Mouse (Mus musculus) MEL-GATA-1-ER (cell line): ENCODE measurements around the gene Rtp1.

Experiments
- DNase-seq: peaks from one replicate; pipeline ENCODE4 v3.0.0-alpha.2; 2012; ENCODE audit warnings: low read depth; ENCODE audit errors: extremely low read depth

The Rtp1 gene

DNA sequence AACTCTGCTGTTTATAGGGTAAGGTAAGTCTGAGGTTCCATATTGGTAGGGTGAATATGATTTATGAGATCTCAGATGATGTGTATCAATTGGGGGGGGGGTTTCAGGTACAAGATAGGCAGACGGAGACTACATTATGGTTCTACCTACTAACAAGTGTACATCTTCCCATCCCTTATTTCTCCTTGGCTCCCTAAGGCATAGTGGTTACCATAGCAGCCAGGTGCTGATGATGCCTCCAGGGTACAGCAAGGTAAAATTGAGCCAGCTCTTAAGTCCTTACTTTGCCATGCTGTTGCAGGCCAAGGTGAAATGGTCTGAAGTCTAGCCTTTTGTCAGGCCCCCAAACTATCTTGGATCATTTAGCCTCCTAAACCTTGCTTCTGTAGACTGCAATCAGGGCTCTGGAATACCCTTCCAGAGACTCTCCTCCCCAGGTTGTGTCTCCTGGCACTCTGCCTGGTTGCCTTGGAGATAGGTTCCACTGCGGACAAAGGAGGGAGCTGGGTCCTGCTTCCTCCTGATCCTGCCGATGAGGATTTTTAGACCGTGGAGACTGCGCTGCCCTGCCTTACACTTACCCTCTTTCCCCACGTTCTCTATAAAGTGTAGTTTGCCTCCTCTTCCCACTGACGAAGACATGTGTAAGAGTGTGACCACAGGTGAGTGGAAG lies at the start of gene Rtp1:
TSS of gene Rtp1 (plus strand) at position 487 of the 673 bp plus-strand sequence.
- no peak for DNase-seq

DNA sequence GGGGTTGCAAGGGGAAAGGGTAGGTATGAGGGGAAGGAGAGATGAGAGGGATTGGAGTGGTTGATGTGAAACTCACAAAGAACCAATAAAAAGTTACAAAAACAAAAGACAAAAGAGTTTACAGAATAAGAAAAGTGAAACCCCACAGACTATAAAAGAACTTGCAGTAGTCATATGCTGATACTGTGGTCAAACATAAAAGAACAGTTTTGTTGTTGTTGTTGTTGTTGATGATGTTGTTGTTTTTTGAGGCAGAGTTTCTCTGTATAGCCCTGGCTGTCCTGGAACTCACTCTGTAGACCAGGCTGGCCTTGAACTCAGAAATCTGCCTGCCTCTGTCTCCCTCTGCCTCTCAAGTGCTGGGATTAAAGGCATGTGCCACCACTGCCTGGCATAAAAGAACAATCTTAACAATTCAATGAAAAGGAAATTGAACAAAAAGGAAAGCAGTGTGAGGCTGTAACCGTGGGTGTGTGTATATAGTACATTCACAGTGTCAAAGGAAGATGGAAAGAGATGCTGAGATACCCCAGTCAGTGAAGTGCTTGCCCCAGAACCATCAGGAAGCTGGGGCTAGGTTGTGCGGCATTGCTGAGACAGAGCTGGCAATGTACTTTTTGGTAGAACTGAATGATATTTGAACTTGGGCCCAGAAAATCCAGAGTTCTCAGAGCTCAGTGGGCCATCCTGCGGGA lies 49.2 kb upstream of the Rtp1 start:
- no peak for DNase-seq

DNA sequence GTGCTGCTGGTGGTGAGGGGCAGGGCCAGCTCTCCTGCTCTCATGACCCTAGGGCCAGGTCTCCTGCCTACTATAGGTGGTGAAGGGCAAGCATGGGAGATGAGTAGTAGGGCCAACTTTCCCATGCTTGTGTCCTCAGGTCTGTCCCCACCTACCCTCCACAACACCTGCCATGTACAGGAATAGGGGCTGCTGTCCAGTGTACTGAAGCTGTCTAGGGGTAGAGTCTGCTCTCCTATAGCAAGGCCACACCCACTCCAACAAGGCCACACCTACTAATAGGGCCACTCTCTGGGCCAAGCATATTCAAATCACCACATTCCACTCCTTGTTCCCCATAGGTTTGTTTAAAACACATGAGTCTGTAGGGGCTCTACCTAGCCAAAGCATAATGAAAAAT lies 44.6 kb upstream of the Rtp1 start:
- DNase-seq, result no peak

DNA sequence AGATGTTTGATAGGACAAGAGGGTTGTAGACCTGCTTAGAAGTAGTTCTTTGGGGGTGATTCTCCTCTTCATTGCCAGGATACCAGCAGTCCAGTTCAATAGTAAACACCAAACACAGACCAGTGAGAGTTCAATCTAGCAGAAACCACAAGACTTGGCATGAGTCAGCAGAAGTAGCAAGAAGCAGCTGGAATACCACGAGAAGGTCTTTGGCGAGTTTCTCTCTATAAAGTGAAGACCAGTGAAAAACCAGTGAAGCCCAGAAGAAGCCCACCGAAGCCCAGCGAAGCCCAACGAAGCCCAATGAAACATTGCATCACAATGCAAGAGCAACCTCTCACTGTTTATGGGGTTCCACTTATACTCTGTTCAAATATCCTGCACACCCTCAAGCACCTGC lies 31.0 kb upstream of the Rtp1 start:
- no peak for DNase-seq

DNA sequence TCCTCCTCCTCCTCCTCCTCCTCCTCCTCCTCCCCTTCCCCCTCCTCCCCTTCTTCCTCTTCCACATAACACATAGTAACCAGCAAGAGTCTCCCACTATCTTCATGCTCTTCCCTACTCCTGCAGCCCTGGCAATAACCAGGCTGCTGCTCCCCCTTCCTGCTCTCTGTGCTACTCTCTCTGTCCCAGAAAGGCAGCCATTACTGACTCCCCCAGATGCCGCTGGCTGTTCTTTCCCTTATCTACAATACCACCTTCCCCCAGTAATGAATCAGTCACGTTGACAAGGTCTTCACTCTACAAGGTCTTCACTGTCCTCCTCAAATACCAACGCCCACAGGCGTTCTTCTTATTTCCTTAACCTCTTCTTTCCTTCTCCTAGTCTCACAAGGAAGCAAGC lies 27.5 kb upstream of the Rtp1 start:
- DNase-seq, result no peak

DNA sequence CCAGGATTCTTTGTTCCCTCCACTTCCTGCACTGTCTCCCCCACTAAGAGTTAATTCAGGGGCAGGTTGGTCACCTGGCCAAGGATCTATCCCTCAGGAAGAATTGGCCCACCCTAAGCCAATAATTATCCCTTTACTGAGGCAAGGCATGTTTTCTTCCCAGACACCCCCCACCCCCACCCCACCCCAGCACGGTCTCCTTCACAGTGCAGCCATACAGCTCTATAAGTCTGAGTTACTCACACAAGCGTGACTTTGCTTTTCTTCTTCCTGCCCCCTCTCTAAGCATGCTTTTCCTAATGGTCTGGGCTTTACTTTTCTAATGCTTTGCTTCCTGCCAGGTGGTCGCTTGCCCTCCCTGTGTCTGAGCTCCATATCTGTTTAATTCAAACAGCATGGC lies 27.0 kb upstream of the Rtp1 start:
- no peak for DNase-seq

DNA sequence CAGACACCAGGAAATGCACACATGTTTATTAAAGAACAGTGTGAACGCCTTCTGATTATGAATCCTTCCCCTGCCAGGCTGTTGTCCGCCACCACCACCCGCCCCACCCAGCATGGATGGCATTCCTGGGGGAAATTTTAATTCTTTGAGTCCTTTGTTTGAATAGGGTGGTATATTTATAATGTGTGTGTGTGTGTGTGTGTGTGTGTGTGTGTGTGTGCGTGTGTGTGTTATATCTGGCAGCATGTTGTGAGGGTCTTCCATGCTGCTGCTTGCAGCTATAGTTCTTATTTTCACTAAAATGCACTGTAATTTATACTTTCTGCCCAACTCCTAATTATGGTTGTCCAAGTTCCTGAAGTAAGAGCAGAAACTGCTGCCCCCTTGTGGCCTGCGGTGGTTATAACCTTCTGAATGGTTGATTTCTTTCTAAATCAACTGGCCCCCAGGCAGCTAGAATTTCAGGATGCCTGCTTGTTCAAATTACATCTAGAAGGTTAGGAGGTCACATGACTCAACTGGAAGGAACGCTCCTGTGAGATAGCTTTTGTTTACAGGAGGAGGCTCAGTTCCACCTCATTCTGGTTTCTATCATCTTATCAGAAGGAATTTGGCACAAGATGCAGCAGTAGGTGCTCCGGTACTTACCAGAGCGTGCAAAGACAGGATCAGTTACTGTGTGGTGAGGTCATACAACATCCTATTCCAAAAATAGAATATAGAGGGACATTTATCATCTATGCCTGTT lies 25.8 kb upstream of the Rtp1 start:
- no peak for DNase-seq

DNA sequence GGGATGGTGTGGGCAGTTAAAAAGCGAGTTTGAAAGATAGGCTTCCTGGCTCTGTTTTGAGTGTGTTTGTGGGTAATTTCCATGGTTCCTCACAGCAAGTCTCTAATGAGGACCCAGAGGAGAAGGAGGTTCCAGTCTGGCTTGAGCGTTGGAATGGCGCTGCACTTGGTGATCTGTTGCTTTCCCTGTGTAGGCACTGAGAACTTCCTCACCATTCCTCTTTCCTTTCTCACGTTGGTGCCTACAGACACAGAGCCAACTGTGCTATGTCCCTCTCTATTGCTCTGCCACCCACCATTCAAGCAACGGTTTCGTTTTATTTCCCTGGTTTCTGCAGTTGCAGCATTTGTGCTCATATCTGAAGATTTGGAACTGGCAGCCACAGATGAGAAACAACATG lies 16.0 kb upstream of the Rtp1 start:
- no peak for DNase-seq

DNA sequence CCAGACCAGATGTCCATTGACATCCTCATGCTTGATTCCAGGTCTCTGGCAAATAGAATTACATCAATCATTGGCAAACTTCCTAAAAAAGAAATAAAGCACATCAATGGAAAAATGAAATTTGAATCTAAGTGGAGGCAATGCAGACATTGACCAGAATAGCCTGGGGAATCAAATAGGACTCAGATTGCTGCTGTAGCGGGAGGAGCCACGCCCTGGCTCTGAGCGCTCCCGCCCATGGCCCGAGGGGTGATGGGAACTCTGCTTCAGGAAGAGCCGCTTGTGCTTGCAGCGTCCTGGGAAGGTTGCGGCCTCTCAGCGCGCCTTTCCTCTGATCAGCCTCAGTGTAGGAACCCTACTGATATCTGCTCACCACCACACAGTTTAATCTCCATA lies 12.7 kb upstream of the Rtp1 start:
- no peak for DNase-seq

DNA sequence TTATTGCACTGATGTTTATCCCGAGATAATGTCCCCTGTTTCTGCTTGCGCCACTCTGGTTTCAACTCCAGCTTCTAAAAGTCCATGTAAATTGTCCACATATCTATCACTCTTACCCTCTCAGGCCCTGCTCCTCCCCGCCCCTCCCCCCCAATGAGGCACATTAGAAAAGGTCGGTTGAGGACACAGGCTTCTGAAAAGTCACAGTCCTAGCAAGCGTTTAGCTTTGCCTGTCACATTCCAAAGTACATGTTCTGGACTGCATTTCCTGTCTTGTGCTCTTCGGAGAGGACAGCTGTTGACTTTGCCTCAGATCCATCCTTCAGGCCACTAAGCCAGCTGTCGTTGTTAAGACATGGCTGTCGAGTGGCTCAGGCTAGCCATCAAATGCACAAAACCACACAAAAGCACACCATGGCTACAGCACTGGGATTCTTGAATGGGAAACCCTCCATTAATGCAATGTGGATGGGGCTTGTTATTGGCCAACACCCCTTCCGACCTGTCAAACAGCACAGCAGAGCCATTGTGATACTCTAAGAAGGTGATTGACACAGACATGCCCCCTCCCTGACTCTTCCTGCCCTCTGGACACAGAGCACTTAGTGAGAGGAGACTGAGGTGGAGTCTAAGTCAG lies 12.2 kb upstream of the Rtp1 start:
- no peak for DNase-seq

DNA sequence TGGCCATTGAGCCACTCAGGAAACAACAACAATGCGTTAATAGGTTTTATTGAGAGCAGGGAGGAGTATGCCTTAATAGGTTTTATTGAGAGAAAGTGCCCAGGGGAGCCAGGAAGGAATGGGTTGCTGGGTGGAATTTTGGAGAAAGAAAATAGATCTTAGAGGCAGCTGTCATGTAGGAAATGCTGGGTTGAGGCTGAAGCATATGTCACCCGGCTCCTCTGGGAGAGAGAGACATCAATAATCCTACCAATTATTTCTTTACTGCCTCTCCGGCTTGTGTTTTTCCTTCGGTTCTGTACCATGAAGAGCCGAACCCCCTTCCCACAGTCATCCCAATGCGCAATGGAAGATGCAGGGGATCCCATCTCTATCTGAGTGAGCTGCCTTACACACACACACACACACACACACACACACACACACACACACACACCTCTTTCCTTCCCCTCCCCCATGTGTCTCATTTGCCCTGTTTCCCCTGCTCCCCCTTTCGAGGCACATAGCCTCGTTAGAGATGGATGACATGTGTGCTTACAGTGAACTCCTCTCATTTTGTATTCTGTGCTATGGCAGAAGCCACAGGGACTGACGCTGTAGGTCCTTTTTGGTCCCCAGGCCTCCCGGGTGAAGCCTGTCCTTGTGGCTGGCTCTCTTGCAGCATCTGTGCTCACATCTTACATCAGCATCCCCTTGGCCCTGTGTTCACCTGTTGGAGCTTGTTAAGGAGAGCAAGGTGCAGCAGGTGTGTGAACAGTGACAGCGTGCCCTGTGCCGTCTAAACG lies 11.3 kb upstream of the Rtp1 start:
- DNase-seq, result no peak

DNA sequence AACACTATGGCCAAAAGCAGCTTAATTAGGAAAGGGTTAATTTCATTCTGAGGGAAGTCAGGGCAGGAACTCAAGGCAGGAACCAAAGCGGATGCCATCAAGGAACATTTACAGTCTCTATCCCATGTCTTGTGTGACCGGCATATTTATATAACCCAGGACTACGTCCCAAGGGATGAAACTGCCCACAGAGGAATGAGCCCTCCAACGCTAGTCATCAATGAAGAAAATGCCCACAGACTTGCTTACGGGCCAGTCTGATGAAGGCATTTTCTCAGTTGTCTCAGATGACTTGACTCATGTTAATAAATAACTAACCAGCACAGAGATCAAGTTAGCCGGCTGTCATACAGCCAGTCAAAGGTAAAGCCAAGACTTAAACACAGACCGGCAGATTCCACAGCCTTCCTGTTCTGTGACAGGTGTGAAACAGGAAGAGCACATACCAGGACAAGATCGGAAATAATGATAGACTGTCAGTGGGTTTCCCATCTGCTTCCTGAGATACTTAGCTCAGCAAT lies 9.3 kb upstream of the Rtp1 start:
- DNase-seq, result no peak

DNA sequence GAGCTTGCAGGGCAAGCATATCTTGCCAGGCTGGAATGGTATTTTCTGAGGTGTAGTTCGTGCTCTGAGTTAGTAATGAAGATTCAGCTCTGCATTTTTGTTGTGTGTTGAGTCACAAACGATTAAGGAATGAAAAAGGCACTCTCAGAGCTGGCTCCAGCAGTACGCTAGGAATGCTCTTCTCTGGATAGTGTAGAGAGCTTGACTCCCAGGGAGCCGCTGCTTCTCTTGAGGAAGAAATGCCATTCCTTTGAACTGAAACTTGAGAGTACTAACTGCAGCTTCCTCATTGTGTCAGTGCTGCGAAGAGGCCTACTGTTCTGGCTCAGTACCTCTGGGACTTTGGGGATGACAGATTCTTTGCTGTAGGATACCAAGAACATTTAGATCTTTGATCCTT lies 5.1 kb upstream of the Rtp1 start:
- DNase-seq, result no peak

DNA sequence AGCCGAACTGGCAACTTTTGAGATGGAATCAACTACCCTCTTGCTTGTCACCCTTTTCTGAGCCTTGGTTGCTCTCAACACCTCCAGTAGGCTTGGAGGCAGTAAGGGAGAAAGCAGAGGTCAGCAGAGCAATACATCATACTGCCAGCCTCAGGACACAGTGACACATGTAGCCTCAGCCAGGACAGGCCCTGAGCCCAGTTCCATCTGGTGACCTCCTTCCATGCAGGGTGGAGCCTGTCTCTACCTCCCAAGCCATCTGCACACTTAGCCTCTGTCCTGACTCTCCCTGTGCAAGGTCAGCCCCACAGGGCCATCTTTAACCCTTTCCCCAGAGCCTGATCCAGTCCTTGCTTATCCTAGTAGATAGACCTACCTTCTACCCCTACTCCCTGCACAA lies 1.2 kb upstream of the Rtp1 start:
- no peak for DNase-seq

DNA sequence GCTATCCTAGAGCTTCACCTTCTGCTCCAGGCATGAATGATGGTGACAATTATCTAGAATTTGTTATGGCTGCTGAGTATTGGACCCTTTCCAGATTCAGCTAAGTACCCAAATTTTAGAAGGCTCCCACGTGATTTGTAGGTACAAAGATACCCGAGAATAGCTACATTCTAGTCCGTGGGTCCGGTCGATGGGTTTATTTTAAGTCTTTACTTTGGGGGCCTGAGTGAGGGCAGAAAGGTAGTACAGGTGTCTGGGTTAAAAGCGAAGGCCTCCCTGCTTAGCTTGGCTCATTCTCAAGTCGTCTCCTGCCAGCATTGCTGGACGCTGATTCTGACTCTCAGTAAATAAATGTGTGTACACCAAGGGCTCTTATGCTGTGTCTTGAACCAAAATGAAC lies 1.1 kb downstream of the Rtp1 start:
- no peak for DNase-seq

DNA sequence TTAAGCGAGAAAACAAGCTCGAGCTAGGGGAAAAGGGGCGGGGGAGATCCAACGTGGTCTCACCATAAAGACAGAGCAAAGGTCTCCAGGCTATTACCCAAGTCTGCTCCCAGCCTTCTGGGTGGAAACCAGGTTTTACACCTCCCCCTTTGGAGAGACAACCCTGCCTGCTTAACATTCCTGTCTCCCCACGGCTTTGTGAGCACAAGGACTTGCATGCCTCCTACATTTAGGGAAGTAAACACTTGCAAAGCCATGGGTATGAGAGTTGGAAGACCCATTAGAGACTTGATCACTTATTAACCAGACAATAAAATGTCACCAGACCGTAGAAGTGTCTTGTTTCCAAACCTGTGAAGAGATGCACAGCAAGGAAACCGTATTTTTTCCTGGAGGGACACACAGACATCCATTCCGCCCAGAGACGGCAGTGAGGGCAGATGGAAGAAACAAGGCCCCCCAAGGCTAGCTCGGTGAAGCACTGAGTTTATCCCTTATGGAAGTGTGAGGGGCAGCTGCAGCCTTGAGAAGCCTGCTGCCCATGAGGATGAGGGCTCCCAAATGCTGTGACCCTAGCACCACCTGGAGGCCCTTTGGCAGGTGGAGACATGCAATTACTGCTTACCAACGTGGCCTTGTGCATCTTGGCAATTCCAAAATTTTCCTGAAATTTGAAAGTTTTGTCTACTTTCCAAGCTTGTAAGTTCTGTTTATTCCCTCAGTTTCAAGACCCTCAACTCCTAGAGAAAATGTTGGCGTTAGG lies 8.7 kb downstream of the Rtp1 start:
- DNase-seq, result no peak

DNA sequence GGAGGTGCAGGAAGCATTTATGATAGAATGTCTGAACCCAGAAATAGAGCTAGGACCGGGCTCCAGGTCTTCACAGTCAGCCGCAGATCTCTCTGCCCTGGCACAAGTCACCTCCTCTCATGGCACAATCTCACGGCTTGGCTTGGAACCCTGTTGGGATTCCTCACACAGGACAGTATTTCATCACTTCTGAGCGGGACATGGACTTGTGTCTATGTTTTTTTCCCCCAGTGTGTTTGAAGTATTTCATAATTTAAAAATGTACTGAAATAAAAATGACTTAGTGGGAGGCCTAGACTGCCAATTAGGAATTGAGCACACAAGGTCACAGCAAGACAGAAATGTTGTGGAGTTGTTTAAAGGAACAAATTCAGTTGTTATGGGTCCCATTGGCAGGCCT lies 15.3 kb downstream of the Rtp1 start:
- no peak for DNase-seq

DNA sequence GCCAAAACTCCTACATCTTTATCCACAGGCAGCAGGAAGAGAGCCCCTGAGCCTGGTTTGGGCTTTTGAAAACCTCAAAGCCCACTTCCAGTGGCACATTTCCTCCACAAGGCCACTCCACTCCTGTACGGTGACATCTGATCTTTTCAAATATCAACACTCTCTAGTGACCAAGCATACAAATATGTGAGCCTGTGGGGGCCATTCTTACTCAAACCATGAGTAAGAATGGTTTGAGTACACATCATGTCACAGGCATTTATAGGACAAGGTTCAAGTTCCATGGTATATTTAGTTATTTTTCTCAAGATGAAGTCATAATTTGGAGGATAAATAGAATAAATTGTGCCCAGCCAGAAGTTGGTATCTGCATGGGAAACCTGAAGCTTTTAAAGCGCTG lies 21.0 kb downstream of the Rtp1 start:
- no peak for DNase-seq

DNA sequence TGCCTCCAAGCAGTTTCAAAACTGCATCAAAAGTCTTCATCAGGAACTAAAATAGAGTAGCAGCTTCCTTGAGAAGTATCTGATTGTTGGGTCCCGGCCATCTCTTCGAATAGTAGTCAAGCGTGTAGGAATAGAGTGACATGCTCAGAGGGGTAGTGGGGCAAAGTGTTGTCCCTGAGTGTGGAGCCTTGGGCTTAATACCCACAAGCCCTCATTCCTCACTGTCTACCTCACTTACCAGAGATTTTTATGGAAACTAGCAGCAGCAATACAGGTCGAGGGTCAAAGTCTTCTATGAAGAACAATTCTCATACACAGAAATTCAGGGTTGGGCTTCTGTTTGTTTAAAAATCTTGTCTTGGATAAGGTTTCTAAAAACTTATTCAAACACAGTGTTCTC lies 21.9 kb downstream of the Rtp1 start:
- DNase-seq, result no peak

DNA sequence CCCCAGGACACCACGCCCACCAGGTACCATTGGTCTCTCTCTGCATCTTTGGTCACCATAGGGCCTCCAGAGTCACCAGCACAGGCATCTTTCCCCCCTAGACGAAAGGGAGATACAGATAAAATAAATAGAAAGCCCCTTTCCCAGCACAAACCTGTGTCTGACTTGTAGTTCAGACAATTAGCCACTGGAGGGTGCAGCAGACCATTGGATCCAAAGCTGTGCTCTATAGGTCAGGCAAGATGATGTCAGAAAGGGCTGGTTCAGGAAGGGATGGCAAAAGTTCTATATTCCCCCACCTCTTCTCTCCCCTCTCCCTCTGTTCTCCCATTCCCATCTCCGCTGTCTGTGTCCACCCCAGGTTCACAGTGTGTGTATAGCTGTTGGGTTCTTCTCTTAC lies 23.5 kb downstream of the Rtp1 start:
- no peak for DNase-seq
